23 mouse cellular contexts compared by ENCODE assay signal in genomic region chr5:97345732-97346253, GRCm38 (mm10). TPM values are rescaled to one million over a fixed set of nuclear protein-coding genes. Genes with fewer than 3 reads are reported as not detected.
DNase-seq lines count a peak whose midpoint lies in the region; ATAC-seq and TF ChIP-seq lines count a peak whose summit lies in the region.
"Had no signal": no experiment of that assay in that cellular context is flagged by ENCODE, and none has a peak within 500 bp of the region (broad histone marks: within the 10 kb centered on the region; RNA-seq: fewer than 3 reads in every experiment).

No protein-coding gene starts in this region.

- H3K4me3 ChIP-seq in lung, postnatal 0 days (ENCODE audit: low read depth, low read length) = no peak overlapping the region
- H3K4me3 ChIP-seq: embryonic facial prominence, embryonic 15.5 days; limb, embryonic 12.5 days; liver, embryonic 15.5 days; midbrain, embryonic 10.5 days had no signal

- DNase-seq in layer of hippocampus, adult 11-12 months (ENCODE audit: low spot score) = peak; percentile 39
- no peak for DNase-seq in layer of hippocampus, adult 9-10 months (ENCODE audit: low spot score)
- peak; percentile 79 for DNase-seq in brain, embryonic 14.5 days (ENCODE audit: low read depth)
- peak; percentile 17 to 27 for DNase-seq in cerebellum, adult 18-20 months
- no peak for DNase-seq in lung, postnatal 0 days (ENCODE audit: low spot score)
- no peak for DNase-seq in spleen, postnatal 14 days (ENCODE audit: low spot score in 2 of 2)
- no peak for DNase-seq in gastrocnemius, postnatal 4 days (ENCODE audit: low spot score in 2 of 2)
- DNase-seq: adrenal gland, adult 2 months; heart, adult 11 months; lung, postnatal 14 days; thymus, postnatal 36 days had no signal

- no peak for TF ChIP-seq CTCF in brain, embryonic 14.5 days (IDR thresholded peaks at IDR 0.05; ENCODE audit: borderline replicate concordance, extremely low read depth, insufficient read depth, insufficient read length)
- TF ChIP-seq CTCF in lung, postnatal 0 days (IDR thresholded peaks at IDR 0.05) = no peak

- H3K9ac ChIP-seq in lung, postnatal 0 days (replicated peaks; ENCODE audit: low read depth) = no peak overlapping the region
- H3K9ac ChIP-seq: embryonic facial prominence, embryonic 15.5 days; hindbrain, embryonic 14.5 days; limb, embryonic 12.5 days; liver, embryonic 15.5 days had no signal

- H3K36me3 ChIP-seq in lung, postnatal 0 days (ENCODE audit: insufficient read depth, low read length) = no peaks in the 10 kb centered on the region
- H3K36me3 ChIP-seq: embryonic facial prominence, embryonic 15.5 days; G1E; limb, embryonic 12.5 days; liver, embryonic 15.5 days; midbrain, embryonic 10.5 days had no signal

- H3K4me2 ChIP-seq in lung, postnatal 0 days (replicated peaks; ENCODE audit: low read depth, low read length) = no peak overlapping the region
- H3K4me2 ChIP-seq: embryonic facial prominence, embryonic 15.5 days; hindbrain, embryonic 14.5 days; limb, embryonic 12.5 days; liver, embryonic 15.5 days had no signal

- H3K4me1 ChIP-seq in lung, postnatal 0 days (ENCODE audit: insufficient read depth, low read depth, low read length) = no peaks in the 10 kb centered on the region
- H3K4me1 ChIP-seq: embryonic facial prominence, embryonic 15.5 days; liver, embryonic 15.5 days; midbrain, embryonic 10.5 days had no signal

- ATAC-seq in granulocyte monocyte progenitor cell, adult 5-6 weeks (replicated peaks; ENCODE audit: poor library complexity, severe bottlenecking) = peak; percentile 63
- no peak for ATAC-seq in lung, postnatal 0 days
- ATAC-seq: intestine, postnatal 0 days had no signal

- WGBS in lung, postnatal 0 days = 91% methylated on average over 10 of the region's 10 CpGs

- TF ChIP-seq POLR2A in brain, embryonic 14.5 days (IDR thresholded peaks at IDR 0.05; ENCODE audit: borderline replicate concordance, extremely low read depth, insufficient read depth, insufficient read length, poor library complexity, severe bottlenecking) = no peak

- no peak for TF ChIP-seq EP300 in lung, postnatal 0 days (IDR thresholded peaks at IDR 0.05)

- no peak overlapping the region for H3K27ac ChIP-seq in lung, postnatal 0 days (ENCODE audit: low read length)
- H3K27ac ChIP-seq: embryonic facial prominence, embryonic 15.5 days; hindbrain, embryonic 14.5 days; limb, embryonic 12.5 days; liver, embryonic 15.5 days; midbrain, embryonic 10.5 days; stomach, postnatal 0 days had no signal

- H3K27me3 ChIP-seq in lung, postnatal 0 days (replicated peaks; ENCODE audit: insufficient read depth, low read length) = no peaks in the 10 kb centered on the region
- H3K27me3 ChIP-seq: embryonic facial prominence, embryonic 15.5 days; limb, embryonic 12.5 days; liver, embryonic 15.5 days had no signal

- H3K9me3 ChIP-seq in lung, postnatal 0 days (ENCODE audit: low read length) = no peaks in the 10 kb centered on the region
- H3K9me3 ChIP-seq: embryonic facial prominence, embryonic 15.5 days; G1E; limb, embryonic 12.5 days; midbrain, embryonic 10.5 days had no signal

RNA-seq across cellular contexts. Expression of gene Naa11, which starts 46.4 kb away (rescaled TPM):
- not detected in 2 replicates for polyA plus RNA-seq in brain, embryonic 14.5 days (2012; rRNA removed)
- total RNA-seq in granulocyte monocyte progenitor cell, adult 5-6 weeks (2014; fragmentation: Nextera tagmentation) = not detected in 2 replicates
- total RNA-seq in granulocyte monocyte progenitor cell, adult 5-6 weeks (2017) = not detected in 2 replicates
- polyA plus RNA-seq in lung, postnatal 0 days (2015; fragmentation: Nextera tagmentation; extraction: Ambion mirVana) = 0.04 and 0.05 TPM in 2 replicates
- not detected for total RNA-seq in gastrocnemius, postnatal 4 days (2021)
- total RNA-seq: adrenal gland, adult 2 months had no signal
- polyA plus RNA-seq: adrenal gland, adult 2 months; embryonic facial prominence, embryonic 15.5 days; G1E; hindbrain, embryonic 14.5 days; large intestine, adult 2 months; limb, embryonic 12.5 days; liver, embryonic 15.5 days; midbrain, embryonic 10.5 days; neural tube, embryonic 14.5 days; spleen, adult 2 months; stomach, postnatal 0 days had no signal

Comparison
In these comparisons a context has a peak if more than half of its experiments do, and no peak if none do; other contexts are left out.
1. DNase-seq: peak in layer of hippocampus, adult 11-12 months (single experiment), brain, embryonic 14.5 days (single experiment) and cerebellum, adult 18-20 months (2 of 2); none in layer of hippocampus, adult 9-10 months (single experiment), lung, postnatal 0 days (single experiment), spleen, postnatal 14 days (0 of 2) and gastrocnemius, postnatal 4 days (0 of 2).